Mouse (Mus musculus): ENCODE data around the gene Tbc1d8. TPM values are rescaled to one million over a fixed set of nuclear protein-coding genes. Genes with fewer than 3 reads are reported as not detected.

Tbc1d8 gene
- total and polyA plus RNA-seq, 3 experiments = 0.16 to 1.4 (median 0.81) TPM

DNA sequence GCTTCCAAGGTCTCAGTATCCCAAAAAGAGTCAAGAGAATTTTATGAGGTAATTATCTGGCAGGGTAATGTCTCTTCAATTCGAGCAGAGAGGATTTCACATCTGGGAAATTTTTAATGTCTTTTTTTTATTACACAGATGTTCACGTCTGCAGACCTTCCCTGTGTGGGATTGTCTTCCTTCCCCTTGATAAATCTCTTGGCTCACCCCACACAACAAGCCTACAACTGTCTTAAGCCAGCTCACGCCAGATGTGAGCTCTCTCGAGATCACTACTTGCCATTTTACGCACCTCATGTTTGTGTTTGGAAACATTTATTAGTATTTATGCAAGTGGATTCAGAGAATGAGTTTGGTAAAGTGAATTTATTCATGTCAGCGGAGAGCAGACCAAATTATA is 156.6 kb downstream of the Tbc1d8 start:
- dilution Hi-C loops (cut with MboI; ENCODE audit: extremely low pct_ligation_motif_present, extremely low pct_unique_long_range_greater_than_20kb, low sequenced_read_pairs) (no loop called here), in situ Hi-C loops (cut with MboI; ENCODE audit: low pct_ligation_motif_present, low pct_unique_long_range_greater_than_20kb, low sequenced_read_pairs) (no loop called here)
- DNase-seq (ENCODE audit: extremely low read depth) = no peak
- Histone ChIP-seq H3K27ac (ENCODE audit: insufficient read depth, low read depth) (no peak overlapping the region), H3K27me3 (replicated peaks) (no peaks in the 10 kb centered on the region), H3K79me2 (replicated peaks; ENCODE audit: control insufficient read depth, extremely low read depth, insufficient read depth, poor library complexity, severe bottlenecking) (no peaks in the 10 kb centered on the region), H3K4me2 (ENCODE audit: insufficient read depth, low read depth, poor library complexity, severe bottlenecking) (no peak overlapping the region), H3K9me3 (replicated peaks; ENCODE audit: low read length) (no peaks in the 10 kb centered on the region), H3K36me3 (replicated peaks in 1 of 2; ENCODE audit: control insufficient read depth in 1 of 2, insufficient read depth in 1 of 2, low read length in 1 of 2) (no peaks in the 10 kb centered on the region), H3K4me1 (ENCODE audit: control insufficient read depth in 1 of 2, insufficient read depth in 2 of 2) (no peaks in the 10 kb centered on the region), H3K4me3 (replicated peaks in 1 of 3; ENCODE audit: low read depth in 2 of 3, low read length in 2 of 3, poor library complexity in 1 of 3) (no peak overlapping the region), H3K9ac (ENCODE audit: insufficient read depth, low read depth) (no peak overlapping the region)
- TF ChIP-seq SIN3A (IDR thresholded peaks at IDR 0.05; ENCODE audit: low read length) = no peak
- TF ChIP-seq ZNF384 (IDR thresholded peaks at IDR 0.05; ENCODE audit: low read depth, low read length) = no peak
- no peak for TF ChIP-seq ZC3H11A (IDR thresholded peaks at IDR 0.05; ENCODE audit: low read depth, low read length)

Other genes starting within 250 kb of the Tbc1d8 start
- gene Rpl31, start 110.9 kb downstream of the Tbc1d8 start, total RNA-seq (2012; rRNA removed) = 1,766 and 2,121 TPM in 2 replicates
- 1,044 and 1,145 TPM in 2 replicates for gene Rpl31, start 110.9 kb downstream of the Tbc1d8 start, total RNA-seq (2014; rRNA removed)
- 795 and 949 TPM in 2 replicates for gene Rpl31, start 110.9 kb downstream of the Tbc1d8 start, polyA plus RNA-seq (2012; ENCODE audit: insufficient read length, low read depth)
- gene Cnot11, start 56.2 kb upstream of the Tbc1d8 start, total RNA-seq (2012; rRNA removed) = 15.3 and 17.8 TPM in 2 replicates
- 28.6 and 31.8 TPM in 2 replicates for gene Cnot11, start 56.2 kb upstream of the Tbc1d8 start, total RNA-seq (2014; rRNA removed)
- 29.9 and 34.9 TPM in 2 replicates for gene Cnot11, start 56.2 kb upstream of the Tbc1d8 start, polyA plus RNA-seq (2012; ENCODE audit: insufficient read length, low read depth)
- 12.6 and 16.6 TPM in 2 replicates for gene Rnf149, start 98.7 kb upstream of the Tbc1d8 start, total RNA-seq (2012; rRNA removed)
- 21.5 and 22.7 TPM in 2 replicates for gene Rnf149, start 98.7 kb upstream of the Tbc1d8 start, total RNA-seq (2014; rRNA removed)
- gene Rnf149, start 98.7 kb upstream of the Tbc1d8 start, polyA plus RNA-seq (2012; ENCODE audit: insufficient read length, low read depth) = 31.3 and 32.3 TPM in 2 replicates
- not detected in 2 replicates for gene Creg2, start 172.7 kb upstream of the Tbc1d8 start, total RNA-seq (2012; rRNA removed)
- gene Creg2, start 172.7 kb upstream of the Tbc1d8 start, total RNA-seq (2014; rRNA removed) = not detected in 2 replicates
- gene Creg2, start 172.7 kb upstream of the Tbc1d8 start, polyA plus RNA-seq (2012; ENCODE audit: insufficient read length, low read depth) = not detected in 2 replicates
- gene Rfx8, start 242.2 kb upstream of the Tbc1d8 start, total RNA-seq (2012; rRNA removed) = not detected in 2 replicates
- not detected in 2 replicates for gene Rfx8, start 242.2 kb upstream of the Tbc1d8 start, total RNA-seq (2014; rRNA removed)
- not detected in 2 replicates for gene Rfx8, start 242.2 kb upstream of the Tbc1d8 start, polyA plus RNA-seq (2012; ENCODE audit: insufficient read length, low read depth)

All from CH12.LX (cell line).